Mouse (Mus musculus): ENCODE data around the gene St3gal6.
A peak's percentile ranks its signal among the peaks of the same experiment; 100 is the strongest.

Gene St3gal6

DNA sequence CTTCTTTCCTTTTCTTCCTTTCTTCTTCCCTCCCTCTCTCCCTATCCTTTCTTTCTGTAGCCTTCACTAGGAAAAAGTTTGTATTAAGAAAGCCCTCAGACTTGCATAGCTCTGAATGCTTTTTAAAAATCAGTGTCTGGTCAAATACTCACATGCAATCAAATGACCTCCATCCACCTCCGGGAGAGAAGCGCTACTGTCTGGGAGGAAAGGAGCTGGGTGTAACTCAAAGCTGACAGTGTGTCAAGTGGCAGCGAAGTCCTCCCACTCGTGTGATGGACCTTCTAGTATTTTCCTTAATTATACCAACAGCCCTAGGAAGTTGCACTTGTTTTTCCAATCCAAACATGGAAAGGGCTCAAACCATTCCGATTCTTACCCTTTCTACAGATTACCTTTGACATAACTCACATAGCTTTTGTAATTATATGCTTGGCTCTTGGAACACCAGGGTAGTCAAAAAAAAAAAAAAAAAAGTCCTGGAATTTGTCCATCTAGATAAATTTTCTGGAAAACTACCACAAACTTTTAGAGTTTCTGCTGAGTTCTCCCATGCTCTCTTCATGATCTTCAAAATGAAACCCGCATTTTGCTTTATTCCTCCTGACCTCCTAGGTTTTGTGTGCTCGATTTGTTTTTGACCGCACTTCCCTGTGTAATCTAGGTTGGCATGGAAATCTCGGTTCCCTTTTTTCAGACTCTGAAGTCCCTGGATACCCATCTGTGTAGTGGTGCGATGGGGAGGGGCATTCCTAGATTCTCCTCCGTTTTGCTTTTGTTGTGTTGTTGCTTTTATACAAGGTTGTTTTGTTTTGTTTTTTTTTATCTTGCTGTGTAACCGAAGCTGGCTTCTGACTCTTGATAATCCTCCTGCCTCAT is at the start of gene St3gal6:
Gene St3gal6, minus strand, starts transcription at position 272 of the 879 bp plus-strand sequence.
- no peak for DNase-seq (ENCODE audit: low read depth, low spot score)

DNA sequence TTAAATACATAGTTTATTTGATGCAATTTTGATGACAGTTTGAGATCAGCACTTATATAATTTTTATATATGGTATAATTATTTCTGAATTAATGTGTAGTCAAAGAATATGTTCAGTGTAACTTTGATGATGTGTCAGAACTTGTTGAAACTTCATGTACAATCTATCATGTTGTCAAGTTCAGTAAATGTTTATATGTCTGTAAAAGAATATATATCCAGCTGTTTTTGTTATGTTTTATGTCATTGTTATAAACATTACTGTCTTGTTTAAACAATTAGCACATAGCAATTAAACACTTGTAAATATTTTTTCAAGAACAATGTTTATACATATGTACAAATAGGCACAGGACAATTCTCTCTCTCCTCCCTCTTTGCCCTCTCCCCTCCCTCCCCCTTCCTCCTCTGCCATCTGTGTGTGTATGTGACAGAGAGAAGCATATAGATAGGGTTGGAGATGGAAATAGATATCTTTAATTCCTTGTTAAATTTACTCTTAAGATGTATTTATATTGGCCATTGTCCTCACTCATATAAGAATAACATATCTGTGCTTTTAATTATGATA is 46.7 kb upstream of the St3gal6 start:
- no peak for DNase-seq (ENCODE audit: low read depth, low spot score)

DNA sequence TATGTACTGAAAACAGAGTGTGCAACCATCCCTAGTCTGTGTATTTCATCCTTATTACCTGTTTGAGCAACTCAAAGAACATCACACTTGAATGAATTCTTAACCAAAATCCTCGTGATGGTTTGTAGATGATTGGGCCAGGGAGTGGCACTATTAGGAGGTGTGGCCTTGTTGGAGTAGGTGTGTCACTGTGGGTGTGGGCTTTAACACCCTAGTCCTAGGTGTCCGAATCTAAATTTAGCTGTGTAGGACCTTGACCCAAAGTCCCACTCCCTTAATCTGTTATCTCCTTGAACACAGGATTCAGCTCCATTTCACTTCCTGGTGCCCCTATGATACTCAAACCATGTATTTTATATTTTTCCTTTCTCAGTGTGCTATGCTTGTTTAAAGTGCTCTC is 37.2 kb upstream of the St3gal6 start:
- DNase-seq (ENCODE audit: low read depth, low spot score): no peak

DNA sequence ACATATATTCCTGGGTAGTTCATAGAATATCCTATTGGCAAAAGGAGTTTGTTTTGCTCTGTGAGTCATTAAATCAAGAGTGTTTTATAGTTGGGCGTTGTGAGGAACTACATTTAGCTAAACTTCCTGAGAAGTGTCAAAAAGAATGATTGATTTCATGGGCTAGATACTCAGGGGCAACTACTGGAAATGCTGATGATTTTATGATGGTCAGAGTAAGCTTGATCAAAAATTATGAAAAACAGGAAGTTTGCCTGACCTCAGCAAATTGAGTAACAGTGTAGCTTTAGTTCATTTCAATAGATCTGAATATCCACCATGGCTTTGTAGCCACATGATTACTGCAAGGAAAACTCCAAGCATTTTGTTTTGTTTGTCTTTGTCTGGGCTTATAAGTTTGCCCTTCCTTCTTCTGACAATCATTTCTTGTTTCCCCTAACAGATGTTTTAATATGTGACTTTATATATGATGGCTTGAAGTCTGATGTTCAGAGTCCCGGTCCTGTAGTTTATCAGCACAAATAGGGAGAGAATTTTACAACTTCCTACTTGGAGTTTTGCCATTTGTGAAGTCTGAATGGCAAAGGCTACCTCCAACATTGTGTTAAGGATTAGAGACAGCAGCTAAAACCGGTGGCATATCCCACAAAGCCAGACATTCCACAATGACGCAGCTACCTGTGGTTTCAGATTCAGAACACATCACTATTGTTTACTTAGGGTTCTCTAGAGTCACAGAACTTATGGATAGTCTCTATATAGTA is 32.2 kb upstream of the St3gal6 start:
- no peak for DNase-seq (ENCODE audit: low read depth, low spot score)

DNA sequence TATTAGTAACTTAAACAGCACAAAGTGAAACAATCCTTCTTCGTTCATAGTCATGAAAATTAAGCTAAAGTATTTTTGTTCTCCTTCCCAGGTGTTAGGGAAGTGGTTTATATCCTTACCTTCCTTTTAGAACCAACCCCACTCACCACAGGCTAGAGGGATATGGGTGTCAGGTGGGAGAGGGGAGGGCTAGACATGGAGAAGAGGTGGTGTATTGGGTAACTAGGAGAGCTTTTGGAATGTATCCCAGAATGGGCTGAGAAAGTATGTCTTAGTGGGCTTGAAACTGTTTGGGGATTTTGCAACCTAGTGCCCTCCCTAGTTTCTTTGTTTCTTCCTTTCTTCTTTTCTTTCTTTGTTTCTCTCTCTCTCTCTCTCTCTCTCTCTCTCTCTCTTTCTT is 30.6 kb upstream of the St3gal6 start:
- DNase-seq (ENCODE audit: low read depth, low spot score): no peak

DNA sequence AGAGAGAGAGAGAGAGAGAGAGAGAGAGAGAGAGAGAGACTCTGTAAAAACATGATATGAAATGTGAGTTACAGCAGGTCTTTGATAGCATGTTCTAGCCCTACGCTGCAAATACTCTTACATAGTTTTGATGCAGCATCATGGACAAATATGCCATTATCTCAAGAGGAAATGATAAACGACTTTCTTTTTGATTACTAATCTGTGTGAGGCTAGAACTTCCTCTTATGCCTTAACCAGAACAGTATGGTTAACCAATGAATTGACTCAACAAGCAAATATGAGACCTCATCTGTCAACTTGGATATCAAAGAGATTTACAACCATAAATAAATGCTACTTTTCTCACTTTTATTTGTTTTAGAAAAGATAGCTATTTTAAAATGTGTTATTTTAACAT is 24.0 kb upstream of the St3gal6 start:
- DNase-seq (ENCODE audit: low read depth, low spot score): peak; percentile 14

DNA sequence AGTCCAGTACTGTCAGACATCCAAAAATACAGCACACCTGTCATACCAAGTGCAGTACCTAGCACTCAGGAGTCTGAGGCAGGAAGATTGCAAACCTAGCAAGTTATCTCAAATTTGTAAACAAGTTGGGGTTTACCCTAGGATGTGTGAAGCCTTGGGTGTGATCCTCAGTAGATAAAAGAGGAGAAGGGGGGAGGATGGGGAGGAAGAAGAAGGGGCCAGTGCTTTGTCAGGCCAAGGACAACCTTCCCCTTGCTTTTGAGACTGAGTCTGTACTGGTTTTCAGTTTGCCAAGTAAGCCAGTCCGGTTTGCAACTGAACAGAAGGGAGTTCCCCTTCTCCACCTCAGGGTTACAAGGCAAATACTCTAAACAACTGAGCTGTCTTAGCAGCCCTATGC is 22.1 kb upstream of the St3gal6 start:
- peak; percentile 27 for DNase-seq (ENCODE audit: low read depth, low spot score)

DNA sequence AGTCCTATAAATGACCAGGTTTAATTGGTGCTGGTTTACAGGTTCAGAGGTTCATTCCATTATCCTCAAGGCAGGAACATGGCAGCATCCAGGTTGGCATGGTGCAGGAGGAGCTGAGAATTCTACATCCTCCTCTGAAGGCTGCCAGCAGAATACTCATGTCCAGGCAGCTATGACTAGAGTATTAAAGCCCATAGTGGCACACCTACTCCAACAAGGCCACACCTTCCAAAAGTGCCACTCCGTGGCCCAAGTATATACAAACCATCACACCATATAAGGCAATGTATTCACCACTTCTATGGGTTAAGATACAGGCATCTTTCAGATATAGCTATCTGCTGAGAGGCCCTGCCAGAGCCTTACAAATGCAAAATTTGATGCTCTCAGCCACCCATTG is 15.4 kb upstream of the St3gal6 start:
- DNase-seq (ENCODE audit: low read depth, low spot score): no peak

DNA sequence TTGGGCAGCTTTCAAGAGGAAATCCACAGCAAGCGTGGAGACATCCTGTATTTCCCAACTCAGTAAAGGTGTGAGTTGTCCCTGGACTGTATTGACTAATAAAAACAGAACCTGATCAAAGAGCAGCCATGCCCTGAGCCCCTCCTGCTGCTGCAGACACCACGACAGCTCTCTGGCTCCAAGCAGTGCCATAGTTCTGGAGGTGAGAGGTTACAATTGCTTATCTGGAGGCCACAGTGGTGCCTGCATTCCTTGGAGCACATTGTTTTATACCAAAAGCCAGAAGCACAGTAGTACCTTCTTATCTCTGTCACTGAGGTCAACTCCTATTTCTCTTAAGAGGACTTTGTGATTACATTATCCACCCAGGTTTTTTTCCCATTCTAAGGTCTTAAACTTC is 15.0 kb upstream of the St3gal6 start:
- DNase-seq (ENCODE audit: low read depth, low spot score): no peak

DNA sequence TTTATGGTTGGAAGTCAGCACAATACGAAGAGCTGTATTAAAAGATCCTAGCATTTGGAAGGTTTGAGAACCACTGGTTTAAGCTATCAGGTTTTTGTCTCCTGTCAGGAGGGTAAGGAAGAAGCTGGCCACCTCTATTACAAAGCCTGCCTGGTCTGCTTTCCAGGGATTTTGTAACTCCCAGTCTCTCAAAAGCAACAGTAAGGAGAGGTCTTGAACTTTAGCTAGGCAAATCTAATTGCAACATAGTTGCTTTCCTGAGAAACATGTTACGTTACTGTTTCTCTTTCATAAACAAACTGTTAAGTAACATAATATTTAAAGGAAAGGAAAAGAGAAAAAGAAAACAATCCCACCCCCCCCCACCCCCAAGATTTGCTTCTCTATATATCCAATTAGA is 12.0 kb upstream of the St3gal6 start:
- no peak for DNase-seq (ENCODE audit: low read depth, low spot score)

DNA sequence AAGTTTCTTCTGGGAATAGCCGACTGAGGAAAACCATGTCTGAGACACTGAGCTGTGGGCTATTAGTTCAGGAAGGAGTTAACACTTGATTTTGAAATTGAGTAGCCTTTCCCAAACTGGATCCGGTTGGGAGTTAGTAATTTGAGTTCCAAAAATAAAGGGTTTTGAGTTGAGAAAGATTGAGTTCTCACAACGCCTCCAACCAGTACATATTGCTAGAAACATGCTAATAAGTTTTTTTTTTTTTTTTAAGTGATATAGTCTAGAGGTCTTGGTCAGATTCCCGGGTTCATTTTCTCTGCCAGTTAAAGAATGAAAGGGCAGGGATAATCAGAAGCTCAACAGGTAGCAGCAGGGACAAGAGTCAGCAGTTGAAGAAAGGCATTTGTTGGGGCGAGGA is 11.2 kb upstream of the St3gal6 start:
- DNase-seq (ENCODE audit: low read depth, low spot score): no peak

DNA sequence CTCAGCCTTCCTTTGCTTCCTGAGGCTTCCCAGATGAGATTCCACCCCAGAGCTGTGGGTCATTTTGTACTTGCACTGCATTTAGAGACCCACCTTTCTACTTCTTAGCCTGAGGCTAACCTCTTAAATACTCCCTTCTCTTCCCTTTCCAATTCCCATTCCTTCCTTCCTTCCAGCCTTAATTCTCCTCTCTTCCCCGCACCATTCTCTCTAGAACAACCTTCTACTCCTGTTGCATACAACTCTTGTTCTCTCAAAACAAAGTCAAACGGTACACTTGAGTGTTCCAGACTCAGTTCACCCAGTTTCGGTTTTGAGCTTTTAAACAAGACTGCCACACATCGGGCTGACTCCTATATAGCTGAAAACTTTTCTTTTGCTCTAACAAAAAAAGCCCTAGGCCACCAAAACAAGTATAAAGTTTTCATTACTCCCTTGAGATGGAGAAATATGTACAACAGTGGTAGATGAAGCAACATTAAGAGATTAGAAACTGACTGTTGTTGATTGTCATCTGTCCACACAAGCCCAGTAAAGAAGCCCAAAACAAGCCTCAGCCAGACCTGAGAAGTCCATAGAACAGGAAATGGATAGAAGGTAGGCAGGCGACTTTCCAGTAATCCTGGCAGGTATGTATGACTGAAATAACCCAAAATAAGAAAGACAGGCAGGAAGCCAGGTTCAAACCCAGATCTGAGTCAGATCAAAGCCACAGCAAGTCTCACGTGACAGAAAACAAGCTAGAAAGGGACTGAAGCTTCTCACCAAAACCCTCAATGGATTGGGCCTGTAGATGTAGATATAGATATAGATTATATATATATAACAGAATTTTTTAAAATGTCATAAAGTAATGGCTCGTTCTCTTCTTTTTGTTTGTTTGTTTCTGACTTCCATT is 10.5 kb upstream of the St3gal6 start:
- DNase-seq (ENCODE audit: low read depth, low spot score): no peak

DNA sequence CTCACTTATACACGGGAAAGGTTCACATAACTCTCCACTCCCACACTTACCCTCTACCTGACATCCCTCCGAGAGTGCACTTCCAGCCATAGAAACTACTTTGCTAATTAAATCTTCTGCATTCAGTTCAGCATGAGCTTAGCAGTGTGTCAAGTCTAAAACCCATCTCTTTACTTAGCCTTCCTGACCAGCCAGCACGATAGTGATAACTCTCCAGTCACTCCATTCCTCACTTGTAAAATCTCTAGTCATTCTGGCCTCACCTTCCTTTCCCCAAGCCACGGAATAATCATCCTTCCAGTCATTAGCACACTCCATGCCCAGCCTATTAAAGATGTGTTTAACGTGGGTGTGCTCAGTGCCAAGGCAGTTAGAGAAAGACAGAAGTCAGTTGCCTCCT is 9.7 kb upstream of the St3gal6 start:
- no peak for DNase-seq (ENCODE audit: low read depth, low spot score)

DNA sequence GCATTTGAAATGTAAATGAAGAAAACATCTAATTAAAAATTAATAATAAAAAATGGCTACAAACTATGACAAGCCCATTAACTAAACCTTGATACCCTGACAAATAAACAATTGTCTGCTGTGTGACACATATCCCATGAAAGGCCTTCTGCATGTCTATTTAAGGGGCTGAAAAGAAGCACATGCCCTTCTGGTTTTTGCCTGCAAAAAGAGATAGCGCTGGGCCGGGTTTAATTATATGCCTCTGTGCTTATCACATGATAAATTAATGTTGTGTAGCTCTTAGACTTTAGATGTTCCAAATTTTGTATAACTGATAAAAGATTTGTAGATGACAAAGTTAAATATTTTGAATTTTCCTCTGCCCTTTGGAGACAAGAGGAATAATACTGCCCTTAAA is 9.2 kb upstream of the St3gal6 start:
- DNase-seq (ENCODE audit: low read depth, low spot score): no peak

DNA sequence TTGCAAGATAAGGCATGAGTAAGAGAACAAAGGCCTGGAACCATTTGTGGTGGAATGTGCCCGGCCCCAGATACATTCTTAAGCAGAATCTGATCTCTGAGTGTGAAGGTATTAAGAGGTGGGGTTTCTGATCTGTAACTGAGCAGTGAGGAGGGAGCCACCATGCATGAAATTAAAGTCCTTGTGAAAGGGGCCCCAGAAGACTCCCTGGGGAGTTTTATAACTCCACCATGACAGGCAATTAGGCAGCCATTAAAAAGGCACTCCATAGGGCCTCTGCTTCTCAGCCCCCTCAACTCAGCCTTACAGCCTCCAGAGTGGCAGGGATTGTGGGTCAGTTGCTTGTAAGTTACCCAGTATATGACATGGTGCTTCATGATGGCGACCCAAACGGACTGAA is 8.5 kb upstream of the St3gal6 start:
- no peak for DNase-seq (ENCODE audit: low read depth, low spot score)

DNA sequence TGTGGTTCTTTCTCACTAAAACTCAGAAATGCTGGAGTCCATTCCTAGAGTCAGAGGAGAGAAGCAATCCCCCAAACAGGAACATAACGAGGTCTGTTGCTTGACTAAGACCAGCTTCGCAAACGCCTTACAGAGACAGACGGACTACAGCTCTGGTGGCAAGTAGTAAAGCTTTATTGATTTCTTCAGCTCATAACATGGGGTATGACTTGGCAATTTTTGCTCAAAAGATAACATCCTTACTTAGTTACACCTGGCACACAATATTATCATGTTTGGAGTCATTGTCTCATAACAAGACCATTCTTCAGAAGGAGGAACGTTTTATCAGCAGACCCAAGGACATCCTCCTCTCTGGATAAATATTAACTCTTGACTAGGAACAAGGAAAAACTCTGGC is 3.8 kb upstream of the St3gal6 start:
- no peak for DNase-seq (ENCODE audit: low read depth, low spot score)

DNA sequence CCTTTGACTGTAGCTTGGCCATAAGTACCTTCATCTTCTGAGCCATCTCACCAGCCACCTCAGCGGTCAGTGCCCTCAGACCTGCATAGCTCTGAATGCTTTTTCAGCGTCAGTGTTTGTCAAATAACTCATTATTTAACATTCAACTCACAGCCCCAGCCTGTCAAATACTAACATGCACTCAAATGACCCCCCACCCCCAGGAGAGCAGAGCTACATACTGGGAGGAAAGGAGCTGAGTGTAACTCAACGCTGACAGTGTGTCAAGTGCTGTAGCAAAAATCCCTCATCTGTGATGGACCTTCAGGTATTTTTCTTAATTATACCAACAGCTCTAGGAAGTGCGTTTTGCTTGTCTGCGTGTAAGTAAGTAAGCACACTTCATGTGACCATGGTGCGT is 2.7 kb upstream of the St3gal6 start:
- no peak for DNase-seq (ENCODE audit: low read depth, low spot score)

DNA sequence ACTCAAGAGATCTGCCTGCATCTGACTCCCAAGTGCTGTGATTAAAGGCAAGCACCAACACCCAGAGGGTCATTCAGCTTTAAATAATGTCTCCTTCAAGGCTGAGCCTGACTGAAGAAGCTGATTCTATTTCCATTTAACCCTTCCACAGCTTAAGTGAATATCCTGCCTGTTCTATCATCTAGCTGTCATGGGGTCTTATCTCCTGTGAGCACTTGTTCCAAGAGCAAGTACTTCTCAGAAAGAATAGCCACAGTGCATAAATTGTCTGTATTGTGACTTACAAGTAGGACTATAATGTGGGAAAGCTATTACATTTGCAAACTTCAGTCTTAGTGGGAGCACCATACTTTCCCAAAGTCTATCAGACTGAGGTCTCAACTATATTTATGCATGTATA is 1.8 kb upstream of the St3gal6 start:
- no peak for DNase-seq (ENCODE audit: low read depth, low spot score)

DNA sequence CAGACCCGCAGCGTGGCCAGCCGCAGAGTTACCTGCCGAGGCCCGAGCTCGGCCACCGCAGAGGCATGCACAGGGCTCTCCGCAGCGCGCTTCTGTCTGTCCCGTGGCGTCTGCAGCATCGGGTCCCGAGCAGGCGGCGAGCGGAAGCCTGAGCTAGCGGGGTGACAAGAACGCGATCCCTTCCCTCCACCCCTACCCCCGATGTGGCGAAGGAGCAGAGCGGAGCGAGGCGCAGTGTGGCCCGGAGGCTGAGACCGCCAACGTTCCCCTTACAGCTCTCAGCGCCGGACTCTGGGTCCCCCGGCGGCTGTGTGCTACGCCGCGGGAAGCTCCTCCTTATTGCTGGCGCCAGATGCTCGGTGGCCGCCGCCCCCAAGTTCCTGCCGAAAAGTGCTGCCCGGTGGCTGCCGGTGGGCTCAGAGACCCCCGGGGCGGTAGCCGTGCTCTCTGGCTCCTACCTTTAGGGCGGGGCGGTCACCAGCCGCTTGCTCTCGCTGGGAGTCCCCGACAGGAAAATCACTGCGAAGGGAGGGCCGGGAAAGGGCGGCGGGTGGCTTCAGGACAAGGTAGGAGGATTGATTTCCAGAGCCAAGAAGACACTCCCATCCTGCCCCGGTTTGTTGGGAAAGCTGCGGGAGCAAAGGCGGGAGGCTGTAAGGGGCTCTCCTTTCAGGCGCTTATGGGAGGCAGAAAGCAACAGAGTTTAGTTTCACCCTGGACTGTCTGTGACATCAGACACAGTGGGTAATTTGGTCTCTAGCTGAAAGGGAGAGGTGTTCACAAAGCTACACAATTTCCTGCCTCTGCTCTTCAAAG is 791 bp downstream of the St3gal6 start:
- DNase-seq (ENCODE audit: low read depth, low spot score): peak; percentile 83

DNA sequence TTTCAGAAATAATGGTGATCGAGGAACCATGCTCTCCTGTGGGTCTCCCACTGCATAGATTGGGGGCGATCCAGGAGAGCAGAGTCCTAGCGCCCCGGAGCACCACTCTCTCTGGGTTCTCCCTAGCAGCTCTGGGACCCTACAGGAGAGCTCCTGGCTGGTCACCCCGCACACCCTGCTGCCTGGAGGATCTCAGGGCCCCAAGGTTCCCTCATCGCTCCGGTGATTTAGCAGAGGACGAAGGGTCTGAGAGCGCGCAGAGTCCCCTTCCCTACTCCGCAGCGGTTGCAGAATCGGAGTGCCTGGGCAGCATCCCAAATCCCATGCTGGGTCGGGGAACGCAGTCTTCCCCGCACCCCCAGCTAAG is 1.4 kb downstream of the St3gal6 start:
- no peak for DNase-seq (ENCODE audit: low read depth, low spot score)

DNA sequence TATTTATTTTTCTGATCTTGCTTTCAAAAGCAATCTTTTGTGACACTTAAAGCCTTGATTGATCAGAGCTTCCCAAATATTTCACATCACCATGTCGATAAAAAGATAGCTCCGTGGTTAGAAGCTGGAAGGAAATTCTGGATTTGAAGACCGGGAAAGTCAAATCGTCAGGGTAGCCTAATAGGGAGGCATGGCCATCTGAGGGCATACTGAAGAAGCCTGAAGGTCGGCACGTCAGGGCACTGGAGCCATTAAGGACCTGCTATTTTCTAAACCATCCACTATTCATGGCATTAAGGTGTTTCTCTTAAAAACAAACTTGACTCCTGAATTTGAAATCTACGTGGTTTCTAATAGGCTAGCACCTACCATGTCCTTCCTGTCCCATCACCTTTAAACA is 2.1 kb downstream of the St3gal6 start:
- DNase-seq (ENCODE audit: low read depth, low spot score): no peak

All from A20 (cell line).